Mouse (Mus musculus) liver, adult 2 months (tissue): Measurements from ENCODE around the gene Phkb.

ENCODE experiments used
- CTCF ChIP-seq: fragments of 200-500 bp; IDR thresholded peaks from 2 replicates; pipeline ENCODE4 v1.5.1; 2011; ENCODE audit warnings: low read depth, low read length, control low read depth
- POLR2A ChIP-seq: fragments of 200-500 bp; IDR thresholded peaks from 2 replicates; pipeline ENCODE4 v1.6.1; 2011; ENCODE audit warnings: low read length, control low read depth; ENCODE audit not compliant: insufficient read depth; ENCODE audit errors: extremely low read depth

GRCm38 (mm10) chr8:86083346-86083745 is 242.6 kb downstream of the Phkb start:
- TF ChIP-seq CTCF (no peak), POLR2A (no peak)
